Mouse (Mus musculus) stomach, postnatal 0 days (tissue): ENCODE data around the gene Il17rb.

Experiments
- CTCF ChIP-seq: IDR thresholded peaks from 2 replicates; pipeline ENCODE4 v1.5.1; 2016; ENCODE audit warnings: antibody characterized with exemption, low read depth, mild to moderate bottlenecking, moderate library complexity
- EP300 ChIP-seq: optimal IDR thresholded peaks from 2 replicates; pipeline ENCODE3; 2016; ENCODE audit warnings: antibody characterized with exemption

- TF ChIP-seq EP300 (no peak), CTCF (no peak)
Measured at GRCm38 (mm10) chr14:29971446-29971845, 37.2 kb downstream of the Il17rb start.
